Mouse (Mus musculus): Measurements from ENCODE around the gene Lep. TPM values are rescaled to one million over a fixed set of nuclear protein-coding genes. Genes with fewer than 3 reads are reported as not detected.

Gene Lep
- polyA plus RNA-seq, 2 experiments from 2014 or later = not detected

- no peak for ATAC-seq
These were observed 58.9 kb downstream of the Lep start for GRCm38 (mm10) chr6:29118963-29119362.

GRCm38 (mm10) chr6:29119990-29120389 is 60.0 kb downstream of the Lep start:
- ATAC-seq = no peak

Other genes starting within 250 kb of the Lep start
- gene Lrrc4, start 228.5 kb upstream of the Lep start, polyA plus RNA-seq (2017; shearing (Covaris generic)) = under 1 TPM; 0.37 to 0.42 TPM
- gene Rbm28, start 104.8 kb downstream of the Lep start, polyA plus RNA-seq (2017; shearing (Covaris generic)) = 10 to 100 TPM; 44.7 to 54.4 TPM
- gene Prrt4, start 119.4 kb downstream of the Lep start, polyA plus RNA-seq (2017; shearing (Covaris generic)) = not detected
- gene Impdh1, start 156.1 kb downstream of the Lep start, polyA plus RNA-seq (2017; shearing (Covaris generic)) = 10 to 100 TPM; 13.0 to 16.5 TPM
- 10 to 100 TPM; 28.1 to 33.4 TPM for gene Hilpda, start 212.3 kb downstream of the Lep start, polyA plus RNA-seq (2017; shearing (Covaris generic))
- gene Fam71f2, start 219.4 kb downstream of the Lep start, polyA plus RNA-seq (2017; shearing (Covaris generic)) = 1 to 10 TPM in 1 of 2 experiments, not detected in 1; 1.1 TPM

Measured in activated CD4-positive, CD25-positive, alpha-beta regulatory T cell, adult 4 months (primary cell).